Mouse (Mus musculus) heart, adult 2 months (tissue): ENCODE measurements around the gene 1700123O20Rik.

Experiments used
- CTCF ChIP-seq: fragments of 200-600 bp; IDR thresholded peaks from 2 replicates; pipeline ENCODE4 v1.8.1; 2022; ENCODE audit warnings: antibody characterized with exemption, mild to moderate bottlenecking, moderate library complexity
- EP300 ChIP-seq: fragments of 200-500 bp; IDR thresholded peaks from 2 replicates; pipeline ENCODE4 v1.6.1; 2011; ENCODE audit warnings: low read depth, low read length, control low read depth; ENCODE audit not compliant: insufficient read depth

GRCm38 (mm10) chr14:54678657-54679304 lies 7.2 kb upstream of the 1700123O20Rik start:
- no peak for TF ChIP-seq CTCF
- TF ChIP-seq EP300 = no peak
